Mouse (Mus musculus) cerebellum, postnatal 36 days (tissue): ENCODE measurements around the gene Acbd5.
"Not testable (repeated sequence)": the region's sequence is repeated elsewhere in the genome, so short reads cannot be mapped to it uniquely, and the experiment has no call there.

Source experiments
- DNase-seq, 2 experiments: peaks; one replicate each; pipeline ENCODE4 v3.0.0; 2021 to 2022; ENCODE audit warnings: mixed read lengths in 2 of 2

Acbd5 gene

GRCm38 (mm10) chr2:23067552-23068369 lies at the start of gene Acbd5:
Gene Acbd5 (plus strand): TSS chr2:23068167.
- peak; percentile 93 to 96 for DNase-seq

DNA sequence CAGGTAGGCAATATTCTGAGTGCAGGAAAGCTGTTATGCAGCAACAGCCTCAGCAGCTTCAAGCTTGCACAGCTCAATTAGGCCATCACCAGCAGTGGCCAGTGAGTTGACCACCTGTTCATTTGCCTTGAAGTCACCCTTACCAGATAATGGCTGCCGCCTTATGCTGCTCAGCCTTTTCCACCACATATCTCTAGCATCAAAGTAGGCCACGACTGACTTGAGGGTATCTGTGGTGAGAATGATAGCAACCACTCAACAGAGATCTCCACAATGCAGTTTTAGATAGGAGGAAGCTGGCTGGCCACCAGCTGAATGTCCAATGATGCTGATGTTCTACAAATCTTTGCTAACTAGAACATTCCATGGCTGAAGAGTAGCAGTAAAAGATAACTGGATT lies 48.8 kb upstream of the Acbd5 start:
- no peak for DNase-seq

- DNase-seq: no peak
Observed at GRCm38 (mm10) chr2:23021320-23021719, 46.6 kb upstream of the Acbd5 start.

DNA sequence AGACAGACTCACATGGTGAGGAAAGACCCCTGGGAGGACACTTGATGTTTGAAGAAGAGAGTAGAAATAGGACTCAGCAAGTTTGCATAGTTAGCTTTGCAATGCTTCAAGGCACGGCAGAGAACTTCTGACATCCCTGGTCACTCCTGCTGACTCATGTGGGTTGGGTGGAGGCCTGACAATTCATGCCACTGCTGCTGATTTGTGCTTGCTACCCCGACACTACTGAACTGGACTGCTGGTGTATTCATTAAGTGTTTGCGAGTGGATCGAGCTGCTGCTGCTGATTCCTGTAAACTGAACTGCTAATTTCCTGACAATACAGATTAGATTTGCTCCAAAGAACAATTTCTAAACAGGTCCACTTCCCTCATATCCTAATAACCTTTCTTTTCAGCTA lies 46.2 kb upstream of the Acbd5 start:
- DNase-seq: no peak

DNA sequence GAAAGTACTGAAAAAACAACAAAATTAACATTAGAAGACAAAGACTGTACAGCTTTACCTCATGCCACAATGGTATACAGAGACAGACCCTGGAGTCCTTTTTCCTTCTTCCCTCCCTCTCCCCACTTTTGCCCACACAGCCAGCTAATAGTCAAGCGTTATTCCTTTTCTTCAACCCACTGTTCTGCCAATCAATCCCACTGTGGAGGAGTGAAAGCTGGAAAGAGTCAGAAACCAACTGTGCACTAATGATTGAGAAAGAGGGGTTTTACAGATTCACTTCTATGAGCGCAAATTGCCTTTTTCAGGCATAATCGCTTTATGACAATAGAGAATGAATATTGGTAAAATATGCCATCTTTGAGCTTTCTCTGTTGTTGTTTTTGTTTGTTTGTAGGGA lies 44.9 kb upstream of the Acbd5 start:
- no peak for DNase-seq

DNA sequence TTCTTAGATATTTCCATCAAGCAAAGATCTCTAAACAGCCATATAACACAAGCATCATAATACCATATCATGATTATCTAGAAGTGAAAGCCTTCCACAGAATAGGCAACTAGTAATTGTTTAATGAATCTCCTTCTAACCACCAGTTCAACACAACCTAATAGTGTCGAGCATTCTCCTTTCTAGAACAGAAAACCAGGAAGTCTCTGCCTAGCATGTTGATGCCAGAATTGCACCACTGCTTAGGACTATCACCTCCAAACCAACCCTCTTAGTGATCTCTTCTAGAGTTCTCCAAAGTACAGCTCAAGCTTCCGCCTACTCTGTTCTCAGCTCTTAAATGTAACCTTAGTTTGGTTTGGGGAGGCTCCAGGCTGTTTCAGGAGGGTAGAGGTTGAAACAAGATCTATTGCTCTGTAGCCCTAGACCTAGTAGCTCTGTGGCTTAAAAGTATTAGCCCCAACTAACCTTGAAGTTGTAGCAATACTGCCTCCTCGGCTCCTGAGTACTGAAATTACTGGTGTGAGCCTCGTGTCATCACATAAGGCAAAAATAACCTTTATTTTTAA lies 44.2 kb upstream of the Acbd5 start:
- no peak for DNase-seq

GRCm38 (mm10) chr2:23026379-23026778 lies 41.6 kb upstream of the Acbd5 start:
- DNase-seq: no peak

GRCm38 (mm10) chr2:23028826-23029225 lies 39.1 kb upstream of the Acbd5 start:
- peak in 1 of 2 experiments; percentile 9 for DNase-seq

DNA sequence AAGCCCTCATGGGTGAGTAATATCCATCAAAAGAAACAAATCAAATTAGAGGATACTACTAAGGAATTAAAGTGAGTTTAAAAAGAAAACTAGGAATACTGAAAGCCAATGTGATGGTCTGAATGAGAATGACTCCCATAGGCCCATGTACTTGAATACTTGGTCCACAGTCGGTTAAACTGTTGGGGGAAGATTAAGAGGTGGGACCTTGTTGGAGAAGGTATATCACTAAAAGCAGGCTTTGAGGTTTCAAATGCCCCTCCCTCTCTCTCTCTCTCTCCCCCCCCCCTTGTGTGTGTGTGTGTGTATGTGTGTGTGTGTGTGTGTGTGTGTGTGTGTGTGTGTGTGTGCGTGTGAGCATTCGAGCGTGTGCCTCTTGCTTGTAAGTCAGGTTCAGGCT lies 37.3 kb upstream of the Acbd5 start:
- DNase-seq: no peak

GRCm38 (mm10) chr2:23034692-23035435 lies 33.1 kb upstream of the Acbd5 start:
- no peak for DNase-seq

DNA sequence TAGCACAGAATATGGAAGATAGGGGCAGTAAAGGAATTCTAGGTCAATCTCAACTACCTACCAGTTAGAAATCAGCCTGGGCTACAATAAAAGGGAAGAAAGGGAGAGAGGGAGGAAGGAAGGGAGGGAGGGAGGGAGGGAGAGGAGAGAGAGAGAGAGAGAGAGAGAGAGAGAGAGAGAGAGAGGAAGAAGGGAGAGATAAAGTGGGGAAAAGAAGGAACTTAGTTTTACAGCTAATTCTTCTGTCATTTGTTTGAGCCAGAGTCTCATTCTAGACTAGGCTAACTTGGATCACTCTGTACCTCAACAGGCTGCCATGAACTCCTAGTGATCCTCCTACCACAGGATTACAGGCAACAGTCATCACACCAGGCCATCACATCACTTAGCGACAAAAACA lies 32.5 kb upstream of the Acbd5 start:
- no peak for DNase-seq

DNA sequence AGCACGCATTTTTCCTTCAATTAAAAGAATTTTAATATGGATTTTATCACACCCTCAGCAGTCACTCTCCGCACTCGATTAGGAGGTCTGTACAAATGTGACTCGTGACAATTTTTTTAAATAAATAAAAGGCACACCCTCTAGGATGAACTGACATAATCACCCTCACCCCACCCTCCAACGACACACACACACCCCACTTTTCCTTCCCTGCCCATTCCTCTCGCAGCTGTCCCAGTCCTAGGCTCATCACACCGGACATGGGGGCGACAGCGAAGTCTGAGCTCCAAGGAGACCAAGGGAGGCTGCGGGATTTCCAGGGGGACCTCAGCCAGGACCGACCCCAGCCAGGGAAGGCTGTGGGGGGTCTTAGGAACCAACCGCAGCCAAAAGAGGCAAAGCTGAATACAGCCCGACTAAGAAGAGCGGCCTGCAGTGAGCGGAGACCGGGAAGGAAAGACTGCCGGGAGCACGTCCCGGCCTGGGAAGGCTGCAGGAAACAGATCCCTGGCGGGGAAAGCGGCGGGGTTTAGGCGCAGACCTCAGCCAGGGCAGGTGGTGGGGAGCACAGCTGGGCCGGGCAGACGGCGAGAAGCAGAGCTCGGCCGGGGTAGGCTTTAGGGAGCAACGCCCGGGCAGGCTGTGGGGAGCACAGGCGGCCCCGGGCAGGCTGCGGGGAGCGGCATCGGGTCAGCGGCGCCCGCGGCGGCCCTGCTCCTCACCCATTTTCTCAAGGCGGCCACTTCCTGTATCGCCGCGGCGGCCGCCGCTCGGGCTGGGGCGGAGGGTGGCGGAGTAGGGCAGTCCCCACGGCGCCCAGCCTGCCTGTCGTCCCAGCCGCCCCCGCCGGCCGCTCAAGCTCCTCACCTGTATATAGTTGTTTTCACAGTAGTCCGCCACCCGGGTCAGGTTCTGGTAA lies 28.6 kb upstream of the Acbd5 start:
- DNase-seq: no peak

- peak; percentile 88 for DNase-seq
Observed at GRCm38 (mm10) chr2:23040001-23040646, 27.8 kb upstream of the Acbd5 start, which contains the start of gene Abi1. Gene Abi1 (minus strand): TSS chr2:23040241.

- DNase-seq: not testable (repeated sequence)
Observed at GRCm38 (mm10) chr2:23040690-23041089, 27.3 kb upstream of the Acbd5 start.

DNA sequence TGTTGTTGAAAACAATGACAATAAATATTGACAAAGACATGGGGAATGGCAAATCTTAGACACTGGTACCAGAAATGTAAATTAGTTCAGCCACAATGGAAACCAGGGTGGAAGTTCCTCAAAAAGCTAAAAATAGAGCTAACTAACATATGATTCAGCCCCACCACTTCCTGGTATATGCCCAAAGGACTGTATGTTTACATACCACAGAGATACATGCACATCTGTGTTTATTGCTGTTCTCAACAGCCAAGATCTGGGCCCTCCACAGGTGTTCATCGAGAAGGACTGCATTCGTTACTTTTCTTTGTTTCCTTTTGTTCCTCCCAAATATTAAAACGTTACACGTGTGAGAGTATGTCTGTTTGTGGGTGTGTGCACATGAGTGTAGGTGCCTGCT lies 26.5 kb upstream of the Acbd5 start:
- DNase-seq: no peak

DNA sequence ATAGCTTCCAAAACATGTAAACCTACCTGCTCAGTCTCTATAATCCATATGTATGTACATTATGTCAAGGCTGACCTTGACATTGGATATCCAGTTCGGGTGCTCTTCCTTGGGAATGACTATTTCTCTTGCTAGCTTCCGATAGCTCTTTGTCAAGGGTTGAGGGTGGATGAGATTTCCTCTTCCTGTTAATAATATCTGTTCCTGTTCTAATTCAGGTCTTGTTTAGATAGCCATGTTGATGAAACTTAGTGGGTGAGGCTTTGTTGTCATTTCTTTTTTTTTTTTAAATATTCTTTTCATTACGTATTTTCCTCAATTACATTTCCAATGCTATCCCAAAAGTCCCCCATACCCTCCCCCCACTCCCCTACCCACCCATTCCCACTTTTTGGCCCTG lies 25.8 kb upstream of the Acbd5 start:
- DNase-seq: no peak

DNA sequence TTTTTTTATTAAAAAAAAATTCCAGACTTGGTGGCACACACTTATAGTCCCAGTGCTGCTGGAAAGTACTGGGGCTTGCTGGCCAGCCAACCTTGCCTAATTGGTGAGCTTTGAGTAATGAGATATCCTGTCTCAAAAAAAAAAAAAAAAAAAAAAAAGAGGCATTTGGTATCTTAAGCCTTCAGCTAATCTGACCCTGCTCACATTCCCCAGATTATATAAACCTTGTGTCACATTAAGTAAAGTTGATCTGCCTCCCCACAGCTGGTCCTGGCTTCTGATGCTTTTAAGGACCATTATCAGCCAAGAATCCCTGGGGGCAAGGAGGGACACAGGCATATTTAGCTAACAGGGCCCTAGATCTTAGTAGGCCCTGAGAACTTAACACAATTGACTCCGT lies 22.3 kb upstream of the Acbd5 start:
- no peak for DNase-seq

GRCm38 (mm10) chr2:23048006-23048405 lies 20.0 kb upstream of the Acbd5 start:
- no peak for DNase-seq

GRCm38 (mm10) chr2:23051890-23052289 lies 16.1 kb upstream of the Acbd5 start:
- DNase-seq: no peak

GRCm38 (mm10) chr2:23052523-23052922 lies 15.4 kb upstream of the Acbd5 start:
- DNase-seq: no peak

DNA sequence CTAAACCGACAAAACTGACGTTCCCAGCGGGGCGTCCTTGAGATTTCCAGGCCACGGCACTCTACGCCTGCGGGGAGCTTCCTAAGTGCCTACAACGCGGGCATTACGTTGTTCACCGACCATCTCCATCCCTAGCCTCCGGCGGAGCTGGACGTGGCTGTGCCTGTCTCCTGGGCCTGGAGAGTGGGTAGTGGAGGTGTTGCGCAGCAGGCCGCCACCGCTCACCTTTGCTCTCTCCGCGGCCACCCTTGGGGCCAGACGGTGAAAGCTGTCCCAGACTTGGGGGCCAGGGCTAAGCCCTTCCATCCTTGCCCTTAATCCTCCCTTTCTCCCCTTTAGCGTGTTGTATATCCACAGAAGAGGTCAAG lies 387 bp downstream of the Acbd5 start:
- DNase-seq: no peak
